Mouse (Mus musculus): ENCODE results near the gene Olfr424. TPM values are rescaled to one million over a fixed set of nuclear protein-coding genes. Genes with fewer than 3 reads are reported as not detected.

Gene Olfr424
- polyA plus RNA-seq (2012; rRNA removed) = not detected in 2 replicates

- Histone ChIP-seq H3K4me1 (ENCODE audit: control insufficient read depth, insufficient read depth, low read length) (no peaks in the 10 kb centered on the region), H3K27ac (ENCODE audit: insufficient read depth, low read length) (no peak within 1 kb of the TSS), H3K4me3 (ENCODE audit: insufficient read depth, low read length) (no peak within 1 kb of the TSS)
- TF ChIP-seq CTCF (IDR thresholded peaks at IDR 0.05; ENCODE audit: extremely low read depth, insufficient read depth, low read length) = no peak
- no peak for TF ChIP-seq POLR2A (IDR thresholded peaks at IDR 0.05; ENCODE audit: extremely low read depth, insufficient read depth, low read length)
These were observed at the start of gene Olfr424 for GRCm38 (mm10) chr1:174131217-174131616. Gene Olfr424, plus strand, starts transcription at chr1:174131517.

GRCm38 (mm10) chr1:174084031-174084430 is 47.3 kb upstream of the Olfr424 start, which contains the start of gene Olfr429:
Gene Olfr429, plus strand, starts transcription at chr1:174084331.
- Histone ChIP-seq H3K27ac (ENCODE audit: insufficient read depth, low read length) (no peak within 1 kb of the TSS), H3K4me3 (ENCODE audit: insufficient read depth, low read length) (no peak within 1 kb of the TSS), H3K4me1 (ENCODE audit: control insufficient read depth, insufficient read depth, low read length) (no peaks in the 10 kb centered on the region)
- TF ChIP-seq POLR2A (IDR thresholded peaks at IDR 0.05; ENCODE audit: extremely low read depth, insufficient read depth, low read length) = no peak
- TF ChIP-seq CTCF (IDR thresholded peaks at IDR 0.05; ENCODE audit: extremely low read depth, insufficient read depth, low read length) = no peak

GRCm38 (mm10) chr1:174096591-174096990 is 34.7 kb upstream of the Olfr424 start, which contains the start of gene Olfr427:
Gene Olfr427, plus strand, starts transcription at chr1:174096891.
- H3K4me3 ChIP-seq (ENCODE audit: insufficient read depth, low read length) = no peak within 1 kb of the TSS
- no peaks in the 10 kb centered on the region for H3K4me1 ChIP-seq (ENCODE audit: control insufficient read depth, insufficient read depth, low read length)
- H3K27ac ChIP-seq (ENCODE audit: insufficient read depth, low read length) = no peak within 1 kb of the TSS
- TF ChIP-seq POLR2A (IDR thresholded peaks at IDR 0.05; ENCODE audit: extremely low read depth, insufficient read depth, low read length) = no peak
- no peak for TF ChIP-seq CTCF (IDR thresholded peaks at IDR 0.05; ENCODE audit: extremely low read depth, insufficient read depth, low read length)

- Histone ChIP-seq H3K27ac (ENCODE audit: insufficient read depth, low read length) (no peak overlapping the region), H3K4me3 (ENCODE audit: insufficient read depth, low read length) (no peak overlapping the region), H3K4me1 (ENCODE audit: control insufficient read depth, insufficient read depth, low read length) (no peaks in the 10 kb centered on the region)
- TF ChIP-seq POLR2A (IDR thresholded peaks at IDR 0.05; ENCODE audit: extremely low read depth, insufficient read depth, low read length) (no peak), CTCF (IDR thresholded peaks at IDR 0.05; ENCODE audit: extremely low read depth, insufficient read depth, low read length) (no peak)
These were observed 27.6 kb upstream of the Olfr424 start for GRCm38 (mm10) chr1:174103735-174104134.

- H3K4me1 ChIP-seq (ENCODE audit: control insufficient read depth, insufficient read depth, low read length) = no peaks in the 10 kb centered on the region
- H3K27ac ChIP-seq (ENCODE audit: insufficient read depth, low read length) = no peak within 1 kb of the TSS
- H3K4me3 ChIP-seq (ENCODE audit: insufficient read depth, low read length) = no peak within 1 kb of the TSS
- TF ChIP-seq POLR2A (IDR thresholded peaks at IDR 0.05; ENCODE audit: extremely low read depth, insufficient read depth, low read length) (no peak), CTCF (IDR thresholded peaks at IDR 0.05; ENCODE audit: extremely low read depth, insufficient read depth, low read length) (no peak)
These were observed 10.3 kb upstream of the Olfr424 start, which contains the start of gene Olfr231 for GRCm38 (mm10) chr1:174121062-174121461. Gene Olfr231, minus strand, starts transcription at chr1:174121162.

- no peaks in the 10 kb centered on the region for H3K4me1 ChIP-seq (ENCODE audit: control insufficient read depth, insufficient read depth, low read length)
- no peak overlapping the region for H3K27ac ChIP-seq (ENCODE audit: insufficient read depth, low read length)
- H3K4me3 ChIP-seq (ENCODE audit: insufficient read depth, low read length) = no peak overlapping the region
- TF ChIP-seq CTCF (IDR thresholded peaks at IDR 0.05; ENCODE audit: extremely low read depth, insufficient read depth, low read length) (no peak), POLR2A (IDR thresholded peaks at IDR 0.05; ENCODE audit: extremely low read depth, insufficient read depth, low read length) (no peak)
These were observed 682 bp downstream of the Olfr424 start for GRCm38 (mm10) chr1:174131999-174132398.

GRCm38 (mm10) chr1:174141384-174141783 is 10.1 kb downstream of the Olfr424 start:
- TF ChIP-seq POLR2A (IDR thresholded peaks at IDR 0.05; ENCODE audit: extremely low read depth, insufficient read depth, low read length) (no peak), CTCF (IDR thresholded peaks at IDR 0.05; ENCODE audit: extremely low read depth, insufficient read depth, low read length) (no peak)
- no peak overlapping the region for H3K4me3 ChIP-seq (ENCODE audit: insufficient read depth, low read length)
- no peak overlapping the region for H3K27ac ChIP-seq (ENCODE audit: insufficient read depth, low read length)
- H3K4me1 ChIP-seq (ENCODE audit: control insufficient read depth, insufficient read depth, low read length) = no peaks in the 10 kb centered on the region

- Histone ChIP-seq H3K27ac (ENCODE audit: insufficient read depth, low read length) (no peak overlapping the region), H3K4me3 (ENCODE audit: insufficient read depth, low read length) (no peak overlapping the region), H3K4me1 (ENCODE audit: control insufficient read depth, insufficient read depth, low read length) (no peaks in the 10 kb centered on the region)
- TF ChIP-seq POLR2A (IDR thresholded peaks at IDR 0.05; ENCODE audit: extremely low read depth, insufficient read depth, low read length) = no peak
- TF ChIP-seq CTCF (IDR thresholded peaks at IDR 0.05; ENCODE audit: extremely low read depth, insufficient read depth, low read length) = no peak
These were observed 15.4 kb downstream of the Olfr424 start for GRCm38 (mm10) chr1:174146696-174147095.

- Histone ChIP-seq H3K4me3 (ENCODE audit: insufficient read depth, low read length) (no peak overlapping the region), H3K4me1 (ENCODE audit: control insufficient read depth, insufficient read depth, low read length) (no peaks in the 10 kb centered on the region), H3K27ac (ENCODE audit: insufficient read depth, low read length) (no peak overlapping the region)
- no peak for TF ChIP-seq POLR2A (IDR thresholded peaks at IDR 0.05; ENCODE audit: extremely low read depth, insufficient read depth, low read length)
- no peak for TF ChIP-seq CTCF (IDR thresholded peaks at IDR 0.05; ENCODE audit: extremely low read depth, insufficient read depth, low read length)
These were observed 18.0 kb downstream of the Olfr424 start for GRCm38 (mm10) chr1:174149289-174149688.

- TF ChIP-seq CTCF (IDR thresholded peaks at IDR 0.05; ENCODE audit: extremely low read depth, insufficient read depth, low read length) (no peak), POLR2A (IDR thresholded peaks at IDR 0.05; ENCODE audit: extremely low read depth, insufficient read depth, low read length) (no peak)
- H3K27ac ChIP-seq (ENCODE audit: insufficient read depth, low read length) = no peak within 1 kb of the TSS
- H3K4me3 ChIP-seq (ENCODE audit: insufficient read depth, low read length) = no peak within 1 kb of the TSS
- H3K4me1 ChIP-seq (ENCODE audit: control insufficient read depth, insufficient read depth, low read length) = no peaks in the 10 kb centered on the region
These were observed 24.0 kb downstream of the Olfr424 start, which contains the start of gene Olfr420 for GRCm38 (mm10) chr1:174155333-174155732. Gene Olfr420, plus strand, starts transcription at chr1:174155633.

Data from cortical plate, adult 2 months (tissue).